Mouse (Mus musculus) skeletal muscle tissue, adult 2 months (tissue): Measurements from ENCODE around the gene Adprm.
"Not testable (repeated sequence)": the region's sequence is repeated elsewhere in the genome, so short reads cannot be mapped to it uniquely, and the experiment has no call there.

Experiments
- DNase-seq: peaks from one replicate; pipeline ENCODE4 v3.0.0-alpha.2; 2012; ENCODE audit warnings: low read depth, low spot score

Adprm gene

GRCm38 (mm10) chr11:67052321-67052952, at the start of gene Adprm, which contains the start of gene Sco1:
Gene Adprm, minus strand, starts transcription at chr11:67052594.
Gene Sco1, plus strand, starts transcription at chr11:67052670.
- peak; percentile 81 for DNase-seq

- DNase-seq = no peak
These were observed 49.3 kb upstream of the Adprm start for GRCm38 (mm10) chr11:67101713-67102112.

- no peak for DNase-seq
These were observed 47.8 kb upstream of the Adprm start for GRCm38 (mm10) chr11:67100169-67100568.

GRCm38 (mm10) chr11:67099241-67099640, 46.8 kb upstream of the Adprm start:
- no peak for DNase-seq

- DNase-seq = no peak
These were observed 46.0 kb upstream of the Adprm start for GRCm38 (mm10) chr11:67098427-67098826.

GRCm38 (mm10) chr11:67097709-67098108, 45.3 kb upstream of the Adprm start:
- no peak for DNase-seq

GRCm38 (mm10) chr11:67094470-67094869, 42.1 kb upstream of the Adprm start:
- DNase-seq = no peak

- no peak for DNase-seq
These were observed 41.3 kb upstream of the Adprm start for GRCm38 (mm10) chr11:67093652-67094051.

- no peak for DNase-seq
These were observed 40.8 kb upstream of the Adprm start for GRCm38 (mm10) chr11:67093201-67093600.

GRCm38 (mm10) chr11:67092354-67092753, 40.0 kb upstream of the Adprm start:
- not testable (repeated sequence) for DNase-seq

GRCm38 (mm10) chr11:67087225-67087624, 34.8 kb upstream of the Adprm start:
- no peak for DNase-seq

GRCm38 (mm10) chr11:67086467-67087164, 34.2 kb upstream of the Adprm start:
- no peak for DNase-seq

GRCm38 (mm10) chr11:67085489-67085888, 33.1 kb upstream of the Adprm start:
- peak; percentile 75 for DNase-seq

GRCm38 (mm10) chr11:67083712-67084340, 31.4 kb upstream of the Adprm start:
- DNase-seq = no peak

GRCm38 (mm10) chr11:67083239-67083638, 30.8 kb upstream of the Adprm start:
- no peak for DNase-seq

- DNase-seq = no peak
These were observed 30.4 kb upstream of the Adprm start for GRCm38 (mm10) chr11:67082793-67083192.

GRCm38 (mm10) chr11:67082188-67082587, 29.8 kb upstream of the Adprm start:
- no peak for DNase-seq

GRCm38 (mm10) chr11:67081125-67081649, 28.8 kb upstream of the Adprm start:
- DNase-seq = no peak

- DNase-seq = no peak
These were observed 27.8 kb upstream of the Adprm start for GRCm38 (mm10) chr11:67080168-67080567.

- DNase-seq = no peak
These were observed 27.3 kb upstream of the Adprm start for GRCm38 (mm10) chr11:67079740-67080139.

- DNase-seq = no peak
These were observed 26.5 kb upstream of the Adprm start for GRCm38 (mm10) chr11:67078888-67079287.

GRCm38 (mm10) chr11:67078000-67078399, 25.6 kb upstream of the Adprm start, which contains the start of gene Myh3:
Gene Myh3, plus strand, starts transcription at chr11:67078300.
- no peak for DNase-seq
